Mouse (Mus musculus): ENCODE results near the gene Ccdc146.

- TF ChIP-seq POLR2A (IDR thresholded peaks at IDR 0.05; ENCODE audit: low read depth, low read length) (no peak), CTCF (conservative IDR thresholded peaks at IDR 0.05; ENCODE audit: insufficient read depth, insufficient read length, low read depth, low read length) (no peak)
Observed at GRCm38 (mm10) chr5:21257126-21257525, 167.4 kb downstream of the Ccdc146 start.

Data from kidney, adult 2 months (tissue).